In genomic region chr9:22372760-22373159, GRCm38 (mm10) we compare ENCODE assay signal across 9 mouse cellular contexts. TPM values are rescaled to one million over a fixed set of nuclear protein-coding genes. Genes with fewer than 3 reads are reported as not detected.
A peak's percentile ranks its signal among the peaks of the same experiment; 100 is the strongest.
DNase-seq lines count a peak whose midpoint lies in the region; ATAC-seq and TF ChIP-seq lines count a peak whose summit lies in the region.
"Had no signal": no experiment of that assay in that cellular context is flagged by ENCODE, and none has a peak within 500 bp of the region (broad histone marks: within the 10 kb centered on the region; RNA-seq: fewer than 3 reads in every experiment).

No protein-coding gene starts in this region.

- H3K4me3 ChIP-seq in forebrain, postnatal 0 days (ENCODE audit: low read depth, low read length): no peak overlapping the region
- H3K4me3 ChIP-seq in forebrain, embryonic 15.5 days: no peak overlapping the region
- no peak overlapping the region for H3K4me3 ChIP-seq in lung, embryonic 14.5 days (ENCODE audit: low read depth, low read length)
- H3K4me3 ChIP-seq in G1E (ENCODE audit: low read depth, low read length): no peak overlapping the region
- H3K4me3 ChIP-seq in midbrain, embryonic 11.5 days (ENCODE audit: low read depth, low read length): no peak overlapping the region
- H3K4me3 ChIP-seq: liver, embryonic 13.5 days had no signal

- H3K9me3 ChIP-seq in forebrain, postnatal 0 days (ENCODE audit: low read length): no peaks in the 10 kb centered on the region
- H3K9me3 ChIP-seq in forebrain, embryonic 15.5 days: no peaks in the 10 kb centered on the region
- no peaks in the 10 kb centered on the region for H3K9me3 ChIP-seq in lung, embryonic 14.5 days (ENCODE audit: low read depth, low read length)
- no peaks in the 10 kb centered on the region for H3K9me3 ChIP-seq in G1E (replicated peaks)
- no peaks in the 10 kb centered on the region for H3K9me3 ChIP-seq in midbrain, embryonic 11.5 days (ENCODE audit: control insufficient read depth, low read length)
- H3K9me3 ChIP-seq: liver, embryonic 13.5 days had no signal

- no peaks in the 10 kb centered on the region for H3K27me3 ChIP-seq in forebrain, postnatal 0 days (ENCODE audit: insufficient read depth, low read length)
- no peaks in the 10 kb centered on the region for H3K27me3 ChIP-seq in forebrain, embryonic 15.5 days
- no peaks in the 10 kb centered on the region for H3K27me3 ChIP-seq in lung, embryonic 14.5 days (ENCODE audit: insufficient read depth, low read length)
- no peaks in the 10 kb centered on the region for H3K27me3 ChIP-seq in G1E (ENCODE audit: insufficient read depth, low read length)
- no peaks in the 10 kb centered on the region for H3K27me3 ChIP-seq in midbrain, embryonic 11.5 days (ENCODE audit: control insufficient read depth, insufficient read depth, low read length)
- H3K27me3 ChIP-seq: liver, embryonic 13.5 days had no signal

- no peaks in the 10 kb centered on the region for H3K4me1 ChIP-seq in forebrain, postnatal 0 days (ENCODE audit: insufficient read depth)
- no peaks in the 10 kb centered on the region for H3K4me1 ChIP-seq in forebrain, embryonic 15.5 days
- H3K4me1 ChIP-seq in lung, embryonic 14.5 days (ENCODE audit: insufficient read depth): no peaks in the 10 kb centered on the region
- H3K4me1 ChIP-seq in G1E (ENCODE audit: insufficient read depth, low read depth, low read length): peaks cover 45% of the 10 kb centered on the region
- H3K4me1 ChIP-seq in midbrain, embryonic 11.5 days (ENCODE audit: control insufficient read depth, insufficient read depth, low read length): no peaks in the 10 kb centered on the region
- H3K4me1 ChIP-seq: liver, embryonic 13.5 days had no signal

- TF ChIP-seq CTCF in forebrain, postnatal 0 days (IDR thresholded peaks at IDR 0.05; ENCODE audit: low read depth): peak; percentile 34; the same call in 1 of the 2 replicates
- TF ChIP-seq CTCF in lung, embryonic 14.5 days (IDR thresholded peaks at IDR 0.05; ENCODE audit: low read depth): 0 out of 2 replicates have a peak, but pooled peaks have one; percentile 34
- TF ChIP-seq CTCF in G1E (IDR thresholded peaks at IDR 0.05; ENCODE audit: low read depth, low read length): peak; percentile 18; the same call in 1 of the 2 replicates

- no peak overlapping the region for H3K9ac ChIP-seq in forebrain, postnatal 0 days
- H3K9ac ChIP-seq in forebrain, embryonic 15.5 days (replicated peaks): no peak overlapping the region
- no peak overlapping the region for H3K9ac ChIP-seq in lung, embryonic 14.5 days
- H3K9ac ChIP-seq in midbrain, embryonic 11.5 days (ENCODE audit: low read length): no peak overlapping the region
- H3K9ac ChIP-seq: liver, embryonic 13.5 days had no signal

- no peak for ATAC-seq in forebrain, postnatal 0 days
- no peak for ATAC-seq in forebrain, embryonic 15.5 days (replicated peaks)
- ATAC-seq in lung, embryonic 14.5 days (ENCODE audit: insufficient read depth): no peak
- no peak for ATAC-seq in G1E (ENCODE audit: extremely low read depth, insufficient number of reproducible peaks, low FRiP score, poor library complexity, severe bottlenecking)
- no peak for ATAC-seq in midbrain, embryonic 11.5 days (ENCODE audit: low FRiP score)

- H3K36me3 ChIP-seq in forebrain, postnatal 0 days (ENCODE audit: insufficient read depth): no peaks in the 10 kb centered on the region
- H3K36me3 ChIP-seq in forebrain, embryonic 15.5 days: peaks cover 26% of the 10 kb centered on the region
- peaks cover 85% of the 10 kb centered on the region for H3K36me3 ChIP-seq in lung, embryonic 14.5 days (ENCODE audit: insufficient read depth)
- peaks cover 89% of the 10 kb centered on the region for H3K36me3 ChIP-seq in G1E (replicated peaks)
- H3K36me3 ChIP-seq in midbrain, embryonic 11.5 days (ENCODE audit: control insufficient read depth, insufficient read depth, low read length): peaks cover 26% of the 10 kb centered on the region

- no peak for DNase-seq in forebrain, postnatal 0 days
- DNase-seq in lung, embryonic 14.5 days: peak; percentile 63
- DNase-seq in lung, postnatal 4 days: no peak
- DNase-seq in G1E (ENCODE audit: low spot score): no peak
- DNase-seq in mesoderm, embryonic 11.5 days (ENCODE audit: low read depth, low spot score): peak; percentile 14
- DNase-seq in midbrain, embryonic 11.5 days (ENCODE audit: low spot score, missing footprints): no peak
- DNase-seq in frontal cortex, postnatal 14 days (ENCODE audit: low spot score in 2 of 2): no peak
- DNase-seq: liver, embryonic 13.5 days had no signal

- no peak overlapping the region for H3K4me2 ChIP-seq in forebrain, postnatal 0 days (ENCODE audit: low read depth)
- H3K4me2 ChIP-seq in forebrain, embryonic 15.5 days (replicated peaks): no peak overlapping the region
- no peak overlapping the region for H3K4me2 ChIP-seq in lung, embryonic 14.5 days
- no peak overlapping the region for H3K4me2 ChIP-seq in midbrain, embryonic 11.5 days
- H3K4me2 ChIP-seq: liver, embryonic 13.5 days had no signal

- no peak overlapping the region for H3K27ac ChIP-seq in forebrain, postnatal 0 days (ENCODE audit: low read depth, low read length)
- H3K27ac ChIP-seq in forebrain, embryonic 15.5 days (replicated peaks): no peak overlapping the region
- H3K27ac ChIP-seq in lung, embryonic 14.5 days (ENCODE audit: low read depth): no peak overlapping the region
- H3K27ac ChIP-seq in midbrain, embryonic 11.5 days (ENCODE audit: low read depth, low read length): no peak overlapping the region
- H3K27ac ChIP-seq: liver, embryonic 13.5 days had no signal

- WGBS in forebrain, postnatal 0 days: 96% methylated on average over 4 of the region's 4 CpGs
- WGBS in forebrain, embryonic 15.5 days: 94% methylated on average over 4 of the region's 4 CpGs
- WGBS in lung, embryonic 14.5 days: 96% methylated on average over 4 of the region's 4 CpGs
- 96% methylated on average over 4 of the region's 4 CpGs for WGBS in midbrain, embryonic 11.5 days

RNA-seq across cellular contexts. Expression of gene Anln, which starts 16.2 kb away (rescaled TPM):
- 3.5 and 6.6 TPM in 2 replicates for total RNA-seq in forebrain, postnatal 0 days (2014; rRNA removed)
- 2.2 and 2.4 TPM in 2 replicates for polyA plus RNA-seq in forebrain, postnatal 0 days (2015; fragmentation: Nextera tagmentation; extraction: Ambion mirVana)
- polyA plus RNA-seq in forebrain, embryonic 15.5 days (2015; fragmentation: Nextera tagmentation; extraction: Ambion mirVana): 12.0 and 12.1 TPM in 2 replicates
- polyA plus RNA-seq in lung, embryonic 14.5 days (2014; fragmentation: Nextera tagmentation; extraction: Ambion mirVana): 68.6 and 74.1 TPM in 2 replicates
- total RNA-seq in G1E (2014; fragmentation: Nextera tagmentation): 183 and 184 TPM in 2 replicates
- total RNA-seq in G1E (2017): 62.1 and 62.4 TPM in 2 replicates
- polyA plus RNA-seq in G1E (2012): 6.8 and 8.7 TPM in 2 replicates
- 40.9 and 45.8 TPM in 2 replicates for polyA plus RNA-seq in midbrain, embryonic 11.5 days (2014; fragmentation: Nextera tagmentation; extraction: Ambion mirVana)

RNA-seq across cellular contexts. Expression of gene 9530077C05Rik, which starts 38.6 kb away (rescaled TPM):
- 13.7 and 14.1 TPM in 2 replicates for total RNA-seq in forebrain, postnatal 0 days (2014; rRNA removed)
- 16.3 and 17.5 TPM in 2 replicates for polyA plus RNA-seq in forebrain, postnatal 0 days (2015; fragmentation: Nextera tagmentation; extraction: Ambion mirVana)
- 10.9 and 13.1 TPM in 2 replicates for polyA plus RNA-seq in forebrain, embryonic 15.5 days (2015; fragmentation: Nextera tagmentation; extraction: Ambion mirVana)
- polyA plus RNA-seq in lung, embryonic 14.5 days (2014; fragmentation: Nextera tagmentation; extraction: Ambion mirVana): 4.9 and 5.6 TPM in 2 replicates
- 5.1 and 10.3 TPM in 2 replicates for total RNA-seq in G1E (2014; fragmentation: Nextera tagmentation)
- total RNA-seq in G1E (2017): 6.8 and 7.9 TPM in 2 replicates
- polyA plus RNA-seq in G1E (2012): 1.3 and 1.8 TPM in 2 replicates
- 11.1 and 13.6 TPM in 2 replicates for polyA plus RNA-seq in midbrain, embryonic 11.5 days (2014; fragmentation: Nextera tagmentation; extraction: Ambion mirVana)

Comparison
In these comparisons a context has a peak if more than half of its experiments do, and no peak if none do; other contexts are left out.
1. DNase-seq: peak in lung, embryonic 14.5 days (single experiment) and mesoderm, embryonic 11.5 days (single experiment); none in forebrain, postnatal 0 days (single experiment), lung, postnatal 4 days (0 of 2), G1E (single experiment), midbrain, embryonic 11.5 days (single experiment) and frontal cortex, postnatal 14 days (0 of 2).
2. Peak in every context shown above with its lines, with median percentiles within 50 percentile points of each other: CTCF ChIP-seq.